Mouse (Mus musculus): Measurements from ENCODE around the gene Gm17657.
"Not testable (repeated sequence)": the region's sequence is repeated elsewhere in the genome, so short reads cannot be mapped to it uniquely, and the experiment has no call there.

Gm17657 gene

GRCm38 (mm10) chr17:29502005-29502668 lies 47.3 kb downstream of the Gm17657 start:
- DNase-seq (ENCODE audit: low read depth, low spot score) = no peak

- no peak for DNase-seq (ENCODE audit: low read depth, low spot score)
Measured at GRCm38 (mm10) chr17:29500802-29501469, 48.5 kb downstream of the Gm17657 start.

GRCm38 (mm10) chr17:29500243-29500740 lies 49.1 kb downstream of the Gm17657 start:
- no peak for DNase-seq (ENCODE audit: low read depth, low spot score)

GRCm38 (mm10) chr17:29499511-29499910 lies 49.9 kb downstream of the Gm17657 start:
- no peak for DNase-seq (ENCODE audit: low read depth, low spot score)

GRCm38 (mm10) chr17:29498952-29499351 lies 50.5 kb downstream of the Gm17657 start:
- not testable (repeated sequence) for DNase-seq (ENCODE audit: low read depth, low spot score)

- DNase-seq (ENCODE audit: low read depth, low spot score) = no peak
Measured at GRCm38 (mm10) chr17:29498028-29498427, 51.4 kb downstream of the Gm17657 start.

- DNase-seq (ENCODE audit: low read depth, low spot score) = not testable (repeated sequence)
Measured at GRCm38 (mm10) chr17:29497481-29497880, 52.0 kb downstream of the Gm17657 start.

GRCm38 (mm10) chr17:29497071-29497354 lies 52.4 kb downstream of the Gm17657 start:
- DNase-seq (ENCODE audit: low read depth, low spot score) = no peak

- no peak for DNase-seq (ENCODE audit: low read depth, low spot score)
Measured at GRCm38 (mm10) chr17:29496211-29497070, 53.0 kb downstream of the Gm17657 start.

GRCm38 (mm10) chr17:29494732-29495076 lies 54.7 kb downstream of the Gm17657 start:
- DNase-seq (ENCODE audit: low read depth, low spot score) = peak; percentile 57

- DNase-seq (ENCODE audit: low read depth, low spot score) = peak; percentile 79
Measured at GRCm38 (mm10) chr17:29494062-29494731, 55.2 kb downstream of the Gm17657 start.

GRCm38 (mm10) chr17:29493461-29493980 lies 55.9 kb downstream of the Gm17657 start:
- DNase-seq (ENCODE audit: low read depth, low spot score) = no peak

GRCm38 (mm10) chr17:29492269-29493191 lies 56.9 kb downstream of the Gm17657 start:
- peak; percentile 91 for DNase-seq (ENCODE audit: low read depth, low spot score)

- DNase-seq (ENCODE audit: low read depth, low spot score) = peak; percentile 82
Measured at GRCm38 (mm10) chr17:29491591-29492268, 57.7 kb downstream of the Gm17657 start.

- DNase-seq (ENCODE audit: low read depth, low spot score) = peak; percentile 61
Measured at GRCm38 (mm10) chr17:29490713-29491581, 58.5 kb downstream of the Gm17657 start, which contains the start of gene Pim1. Gene Pim1, plus strand, starts transcription at chr17:29490753.

- DNase-seq (ENCODE audit: low read depth, low spot score) = peak; percentile 99
Measured at GRCm38 (mm10) chr17:29489971-29490712, 59.3 kb downstream of the Gm17657 start.

GRCm38 (mm10) chr17:29488978-29489970 lies 60.2 kb downstream of the Gm17657 start:
- peak; percentile 64 for DNase-seq (ENCODE audit: low read depth, low spot score)
